Mouse (Mus musculus): ENCODE results near the gene Ppp2r5e. TPM values are rescaled to one million over a fixed set of nuclear protein-coding genes. Genes with fewer than 3 reads are reported as not detected.

Ppp2r5e gene
- polyA plus RNA-seq, 1 experiment from 2014 or later, result 9.4 TPM

GRCm38 (mm10) chr12:75599490-75599889 lies 3.4 kb upstream of the Ppp2r5e start:
- Histone ChIP-seq H3K9me3 (no peaks in the 10 kb centered on the region), H3K4me1 (peaks cover 20% of the 10 kb centered on the region), H3K27me3 (ENCODE audit: insufficient read depth, poor library complexity, severe bottlenecking) (no peaks in the 10 kb centered on the region), H3K27ac (no peak overlapping the region), H3K36me3 (no peaks in the 10 kb centered on the region), H3K4me3 (no peak overlapping the region)
- DNase-seq (ENCODE audit: low spot score), result peak; percentile 80
- WGBS, result 21% methylated on average over 4 of the region's 4 CpGs

DNA sequence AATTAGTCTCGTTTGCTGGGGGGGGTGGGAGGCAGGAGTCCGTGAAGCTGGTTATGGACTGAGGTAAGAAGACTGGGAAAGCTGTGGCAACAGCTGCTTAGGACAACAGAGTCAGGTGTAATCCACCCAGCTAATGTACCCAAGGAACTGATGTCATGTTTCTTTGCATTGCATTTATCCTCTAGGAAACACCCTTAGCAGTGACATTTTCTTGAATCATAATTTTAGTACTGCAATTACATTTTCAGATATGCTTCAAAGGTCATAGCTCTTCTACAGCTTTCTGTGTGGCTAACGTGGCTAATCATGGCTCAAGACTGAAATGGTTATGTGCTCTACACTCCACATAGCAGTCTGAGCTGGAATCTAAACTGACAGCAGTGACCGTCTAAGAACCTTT lies 2.9 kb upstream of the Ppp2r5e start:
- no peaks in the 10 kb centered on the region for H3K27me3 ChIP-seq (ENCODE audit: insufficient read depth, poor library complexity, severe bottlenecking)
- no peaks in the 10 kb centered on the region for H3K9me3 ChIP-seq
- peaks cover 25% of the 10 kb centered on the region for H3K4me1 ChIP-seq
- no peak overlapping the region for H3K4me3 ChIP-seq
- DNase-seq (ENCODE audit: low spot score), result no peak
- WGBS, result 63% methylated on average over 4 of the region's 4 CpGs
- no peaks in the 10 kb centered on the region for H3K36me3 ChIP-seq
- no peak overlapping the region for H3K27ac ChIP-seq

DNA sequence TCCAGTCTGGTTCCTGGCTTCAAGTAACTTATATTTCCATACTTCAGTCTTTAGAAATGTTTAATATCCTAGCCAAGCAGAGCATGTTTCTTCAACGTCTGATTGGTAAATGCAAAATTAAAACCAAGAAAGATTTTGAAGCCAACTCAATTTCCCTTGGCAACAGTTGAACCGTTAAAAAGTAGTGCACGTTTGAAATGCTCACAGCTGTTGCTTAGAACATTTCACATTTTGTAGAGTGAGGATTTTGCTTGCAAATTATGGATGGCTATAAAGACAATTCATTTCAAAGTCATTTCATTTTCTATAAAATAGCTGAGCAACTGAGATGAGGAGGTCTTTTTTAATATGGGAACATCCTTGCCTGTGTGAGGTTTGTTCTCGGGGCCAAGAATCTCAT lies 1.7 kb upstream of the Ppp2r5e start:
- Histone ChIP-seq H3K4me1 (peaks cover 28% of the 10 kb centered on the region), H3K27me3 (ENCODE audit: insufficient read depth, poor library complexity, severe bottlenecking) (no peaks in the 10 kb centered on the region), H3K36me3 (peaks cover 6% of the 10 kb centered on the region), H3K9me3 (no peaks in the 10 kb centered on the region), H3K4me3 (no peak overlapping the region), H3K27ac (no peak overlapping the region)
- no peak for DNase-seq (ENCODE audit: low spot score)
- WGBS, result 87% methylated on average over 4 of the region's 4 CpGs

- no peaks in the 10 kb centered on the region for H3K9me3 ChIP-seq
- H3K27me3 ChIP-seq (ENCODE audit: insufficient read depth, poor library complexity, severe bottlenecking), result no peaks in the 10 kb centered on the region
- H3K4me3 ChIP-seq, result peak overlapping the region; percentile 94
- peaks cover 23% of the 10 kb centered on the region for H3K36me3 ChIP-seq
- peak overlapping the region; percentile 99 for H3K27ac ChIP-seq
- under 1% methylated on average over 96 of the region's 97 CpGs for WGBS
- DNase-seq (ENCODE audit: low spot score), result peak; percentile 82
- peaks cover 28% of the 10 kb centered on the region for H3K4me1 ChIP-seq
These were observed 523 bp downstream of the Ppp2r5e start for GRCm38 (mm10) chr12:75595291-75596153.

DNA sequence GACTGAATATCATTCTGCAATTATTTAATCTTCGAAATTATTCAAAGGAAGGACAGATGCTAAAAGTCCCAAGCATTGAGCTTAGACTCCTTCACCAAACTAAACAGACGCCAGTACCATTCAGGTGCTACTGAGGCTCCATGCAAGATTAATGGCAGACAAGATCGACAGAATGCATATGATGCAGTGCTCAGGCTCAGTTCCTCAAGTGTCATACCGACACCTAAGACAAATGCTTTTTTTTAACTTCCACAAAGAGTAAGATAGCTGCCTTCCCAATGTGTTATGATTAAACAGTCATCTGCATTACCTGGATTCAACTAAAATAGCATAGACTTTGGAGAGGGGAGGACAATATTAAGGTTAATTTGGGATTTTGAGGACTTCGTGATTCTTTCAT lies 1.6 kb downstream of the Ppp2r5e start:
- DNase-seq (ENCODE audit: low spot score), result no peak
- Histone ChIP-seq H3K27me3 (ENCODE audit: insufficient read depth, poor library complexity, severe bottlenecking) (no peaks in the 10 kb centered on the region), H3K9me3 (no peaks in the 10 kb centered on the region), H3K4me1 (peaks cover 22% of the 10 kb centered on the region), H3K4me3 (peak overlapping the region; percentile 94), H3K27ac (no peak overlapping the region), H3K36me3 (peaks cover 33% of the 10 kb centered on the region)
- 51% methylated on average over 5 of the region's 5 CpGs for WGBS

DNA sequence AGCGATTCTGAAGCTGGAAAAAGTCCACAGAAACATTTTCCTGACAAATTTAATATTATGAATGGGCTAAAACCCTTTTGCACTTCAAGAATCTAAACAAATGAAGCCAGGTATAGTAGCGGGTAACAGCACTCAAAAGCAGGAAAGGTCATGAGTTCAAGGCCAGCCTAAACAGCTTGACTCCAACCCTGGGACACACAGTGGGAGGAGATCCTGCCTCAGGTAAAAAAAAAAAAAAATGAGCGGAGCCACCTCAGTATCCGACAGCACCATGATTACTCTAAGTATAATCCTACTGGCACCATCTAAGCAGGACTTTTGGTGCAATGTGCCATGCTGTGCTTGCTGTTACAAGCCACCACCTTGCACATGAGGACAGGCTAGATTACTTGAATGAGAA lies 2.2 kb downstream of the Ppp2r5e start:
- H3K27me3 ChIP-seq (ENCODE audit: insufficient read depth, poor library complexity, severe bottlenecking), result no peaks in the 10 kb centered on the region
- H3K9me3 ChIP-seq, result no peaks in the 10 kb centered on the region
- DNase-seq (ENCODE audit: low spot score), result no peak
- no peak overlapping the region for H3K27ac ChIP-seq
- peak overlapping the region; percentile 94; the same call in 1 of the 2 replicates for H3K4me3 ChIP-seq
- peaks cover 22% of the 10 kb centered on the region for H3K4me1 ChIP-seq
- H3K36me3 ChIP-seq, result peaks cover 38% of the 10 kb centered on the region
- WGBS, result 81% methylated on average over 4 of the region's 4 CpGs

GRCm38 (mm10) chr12:75587501-75587900 lies 8.5 kb downstream of the Ppp2r5e start:
- Histone ChIP-seq H3K4me1 (no peaks in the 10 kb centered on the region), H3K9me3 (no peaks in the 10 kb centered on the region), H3K36me3 (peaks cover 55% of the 10 kb centered on the region), H3K4me3 (no peak overlapping the region), H3K27me3 (ENCODE audit: insufficient read depth, poor library complexity, severe bottlenecking) (no peaks in the 10 kb centered on the region), H3K27ac (no peak overlapping the region)
- DNase-seq (ENCODE audit: low spot score), result no peak

DNA sequence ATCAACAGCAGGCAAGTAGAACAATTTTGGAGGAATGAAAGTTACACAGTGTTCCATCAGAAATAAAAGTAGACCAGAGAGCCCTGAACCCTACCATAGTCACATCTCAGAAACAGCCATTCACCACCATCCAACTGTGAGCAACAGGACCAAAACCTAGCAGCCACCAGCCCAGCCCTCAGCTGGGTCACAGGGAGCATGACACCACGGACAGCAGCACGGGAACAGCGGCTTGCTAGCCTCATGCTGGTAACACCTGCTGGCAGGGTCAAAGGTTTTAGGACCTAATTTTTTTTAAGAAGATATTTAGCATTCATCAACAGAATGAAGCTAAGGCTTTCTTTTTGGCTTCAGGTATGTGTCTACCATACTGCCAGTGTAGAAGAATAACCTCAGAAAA lies 12.3 kb downstream of the Ppp2r5e start:
- H3K4me1 ChIP-seq, result peaks cover 6% of the 10 kb centered on the region; the same call in 1 of the 2 replicates
- H3K36me3 ChIP-seq, result peaks cover 30% of the 10 kb centered on the region
- DNase-seq (ENCODE audit: low spot score), result no peak
- no peak overlapping the region for H3K27ac ChIP-seq
- H3K27me3 ChIP-seq (ENCODE audit: insufficient read depth, poor library complexity, severe bottlenecking), result no peaks in the 10 kb centered on the region
- no peaks in the 10 kb centered on the region for H3K9me3 ChIP-seq
- H3K4me3 ChIP-seq, result no peak overlapping the region
- 87% methylated on average over 3 of the region's 3 CpGs for WGBS

DNA sequence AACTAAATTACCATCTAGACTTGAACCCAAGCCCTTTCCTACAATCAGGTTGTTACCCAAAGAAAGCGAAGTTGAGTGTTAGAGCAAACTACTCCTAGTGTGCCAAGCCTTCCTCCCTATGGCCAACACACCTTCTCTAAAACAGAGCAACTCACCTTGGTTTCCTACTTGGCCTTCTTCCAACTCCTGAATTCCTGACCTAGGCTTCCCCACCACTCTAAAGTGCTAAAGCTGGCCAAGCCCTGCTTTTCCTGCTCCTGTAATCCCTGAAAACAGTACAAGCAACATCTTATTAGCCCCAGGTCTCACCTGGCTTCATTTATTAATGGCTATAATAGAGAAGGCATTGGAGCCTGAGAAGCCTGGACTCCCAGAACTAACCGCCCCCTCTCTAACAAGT lies 17.0 kb downstream of the Ppp2r5e start:
- 95% methylated on average over 2 of the region's 2 CpGs for WGBS
- no peak overlapping the region for H3K27ac ChIP-seq
- no peak for DNase-seq (ENCODE audit: low spot score)

GRCm38 (mm10) chr12:75577255-75577654 lies 18.8 kb downstream of the Ppp2r5e start:
- WGBS, result 61% methylated on average over 5 of the region's 5 CpGs
- Histone ChIP-seq H3K4me1 (peaks cover 31% of the 10 kb centered on the region), H3K4me3 (no peak overlapping the region), H3K9me3 (no peaks in the 10 kb centered on the region), H3K36me3 (peaks cover 5% of the 10 kb centered on the region), H3K27me3 (ENCODE audit: insufficient read depth, poor library complexity, severe bottlenecking) (no peaks in the 10 kb centered on the region), H3K27ac (no peak overlapping the region)
- no peak for DNase-seq (ENCODE audit: low spot score)

More for the DNA sequence above, 17.0 kb downstream of the Ppp2r5e start:
- Histone ChIP-seq H3K4me1 (peaks cover 18% of the 10 kb centered on the region; the same call in 1 of the 2 replicates), H3K9me3 (no peaks in the 10 kb centered on the region), H3K36me3 (peaks cover 8% of the 10 kb centered on the region), H3K27me3 (ENCODE audit: insufficient read depth, poor library complexity, severe bottlenecking) (no peaks in the 10 kb centered on the region), H3K4me3 (no peak overlapping the region)

- DNase-seq (ENCODE audit: low spot score), result no peak
- no peaks in the 10 kb centered on the region for H3K27me3 ChIP-seq (ENCODE audit: insufficient read depth, poor library complexity, severe bottlenecking)
- H3K36me3 ChIP-seq, result no peaks in the 10 kb centered on the region
- no peaks in the 10 kb centered on the region for H3K9me3 ChIP-seq
- H3K4me1 ChIP-seq, result peaks cover 32% of the 10 kb centered on the region
- H3K27ac ChIP-seq, result peak overlapping the region; percentile 29; the same call in 1 of the 2 replicates
- H3K4me3 ChIP-seq, result no peak overlapping the region
- WGBS, result 51% methylated on average over 4 of the region's 4 CpGs
These were observed 23.8 kb downstream of the Ppp2r5e start for GRCm38 (mm10) chr12:75572271-75572670.

GRCm38 (mm10) chr12:75570138-75570537 lies 25.9 kb downstream of the Ppp2r5e start:
- 89% methylated on average over 1 of the region's 1 CpGs for WGBS

DNA sequence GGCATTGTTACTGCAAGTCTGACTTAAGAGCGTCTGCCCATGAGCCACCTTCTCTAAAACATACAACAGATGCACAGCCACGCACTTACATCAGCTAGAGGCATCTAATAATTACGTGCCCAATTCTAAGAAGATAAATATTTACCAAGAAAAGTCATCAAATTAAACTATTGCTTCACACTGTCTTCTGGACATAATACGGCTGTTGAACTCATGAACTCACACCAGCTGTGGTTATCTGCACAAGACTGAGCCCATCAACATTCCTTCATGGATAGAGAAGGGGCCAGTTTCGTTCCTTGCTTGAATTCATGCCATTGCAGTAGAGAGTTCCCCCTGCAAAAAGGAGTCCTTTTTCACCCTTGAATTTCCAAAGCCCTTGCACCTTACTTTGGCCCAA lies 28.3 kb downstream of the Ppp2r5e start:
- H3K36me3 ChIP-seq, result 0 out of 2 replicates have a peak, but pooled peaks cover 8% of the 10 kb centered on the region
- no peak for DNase-seq (ENCODE audit: low spot score)
- H3K27ac ChIP-seq, result peak overlapping the region; percentile 56
- H3K4me3 ChIP-seq, result peak overlapping the region; percentile 10
- no peaks in the 10 kb centered on the region for H3K9me3 ChIP-seq
- 59% methylated on average over 5 of the region's 5 CpGs for WGBS
- no peaks in the 10 kb centered on the region for H3K27me3 ChIP-seq (ENCODE audit: insufficient read depth, poor library complexity, severe bottlenecking)
- peaks cover 41% of the 10 kb centered on the region for H3K4me1 ChIP-seq

More at GRCm38 (mm10) chr12:75570138-75570537, 25.9 kb downstream of the Ppp2r5e start:
- no peak for DNase-seq (ENCODE audit: low spot score)
- Histone ChIP-seq H3K27me3 (ENCODE audit: insufficient read depth, poor library complexity, severe bottlenecking) (no peaks in the 10 kb centered on the region), H3K4me3 (no peak overlapping the region), H3K36me3 (0 out of 2 replicates have a peak, but pooled peaks cover 4% of the 10 kb centered on the region), H3K27ac (no peak overlapping the region), H3K9me3 (no peaks in the 10 kb centered on the region), H3K4me1 (peaks cover 39% of the 10 kb centered on the region)

All from heart, embryonic 10.5 days (tissue).